Mouse (Mus musculus) C2C12 (cell line): ENCODE data around the gene A730071L15Rik. TPM values are rescaled to one million over a fixed set of nuclear protein-coding genes. Genes with fewer than 3 reads are reported as not detected.

Experiments used
- H3K27me3 ChIP-seq: one replicate; pipeline ENCODE4 v1.6.1; 2011; ENCODE audit not compliant: control insufficient read depth, insufficient read depth, insufficient read length
- H3K36me3 ChIP-seq: one replicate; pipeline ENCODE4 v1.6.1; 2011; ENCODE audit not compliant: control insufficient read depth, insufficient read depth
- H3K4me3 ChIP-seq: one replicate; pipeline ENCODE4 v1.5.1; 2011; ENCODE audit warnings: mild to moderate bottlenecking, control low read depth; ENCODE audit not compliant: poor library complexity, insufficient read depth, severe bottlenecking
- H3K79me2 ChIP-seq: one replicate; pipeline ENCODE4 v1.6.1; 2011; ENCODE audit not compliant: control insufficient read depth, insufficient read depth
- H3K79me3 ChIP-seq: one replicate; pipeline ENCODE4 v1.6.1; 2011; ENCODE audit warnings: low read depth, control low read depth
- H3ac ChIP-seq: one replicate; pipeline ENCODE3; 2011; ENCODE audit warnings: low read depth; ENCODE audit not compliant: control insufficient read depth, insufficient read length
- CEBPB ChIP-seq: IDR thresholded peaks from one replicate; pipeline ENCODE4 v1.6.1; 2011; ENCODE audit warnings: low read depth, mild to moderate bottlenecking, control low read depth, moderate library complexity
- CTCF ChIP-seq: IDR thresholded peaks from one replicate; pipeline ENCODE4 v1.5.1; 2011; ENCODE audit not compliant: control insufficient read depth, insufficient read depth, insufficient read length
- FOSL1 ChIP-seq: IDR thresholded peaks from one replicate; pipeline ENCODE4 v1.8.0; 2011; ENCODE audit warnings: mild to moderate bottlenecking, low read length; ENCODE audit not compliant: poor library complexity, insufficient read depth, severe bottlenecking
- MAX ChIP-seq: IDR thresholded peaks from one replicate; pipeline ENCODE4 v1.6.1; 2011; ENCODE audit warnings: mild to moderate bottlenecking, control low read depth
- MYOD1 ChIP-seq: IDR thresholded peaks from one replicate; pipeline ENCODE4 v1.6.1; 2011; ENCODE audit warnings: low read depth; ENCODE audit not compliant: control insufficient read depth, insufficient read length
- MYOG ChIP-seq: IDR thresholded peaks from one replicate; pipeline ENCODE4 v1.6.1; 2011; ENCODE audit not compliant: control insufficient read depth, insufficient read length; ENCODE audit errors: extremely low read depth
- USF1 ChIP-seq: IDR thresholded peaks from one replicate; pipeline ENCODE4 v1.6.1; 2011; ENCODE audit warnings: low read depth, mild to moderate bottlenecking, control low read depth, moderate library complexity
- polyA plus RNA-seq: library from polyadenylated mRNA; unstranded; fragments of >200 nt; fragmentation: generic; extraction: Trizol; gene quantifications from one replicate; pipeline ENCODE4 v1.2.1, GENCODE M21; 2012; ENCODE audit warnings: missing spikeins

The A730071L15Rik gene
- polyA plus RNA-seq, 1 experiment, result 0.08 TPM

GRCm38 (mm10) chr11:6208158-6208557 is 8.3 kb downstream of the A730071L15Rik start:
- Histone ChIP-seq H3K79me2 (no peaks in the 10 kb centered on the region), H3K4me3 (no peak overlapping the region), H3K36me3 (no peaks in the 10 kb centered on the region), H3ac (no peak overlapping the region), H3K79me3 (no peaks in the 10 kb centered on the region), H3K27me3 (peaks cover 15% of the 10 kb centered on the region)
- TF ChIP-seq MYOG (no peak), CEBPB (no peak), FOSL1 (no peak)

GRCm38 (mm10) chr11:6216834-6217233 is 17.0 kb downstream of the A730071L15Rik start:
- H3K79me3 ChIP-seq, result no peaks in the 10 kb centered on the region
- no peak for TF ChIP-seq FOSL1
- no peak for TF ChIP-seq MYOD1
- no peak for TF ChIP-seq CTCF
- TF ChIP-seq MAX, result no peak
- TF ChIP-seq CEBPB, result no peak
- no peak for TF ChIP-seq MYOG
- TF ChIP-seq USF1, result no peak
- H3K36me3 ChIP-seq, result no peaks in the 10 kb centered on the region
- peaks cover 44% of the 10 kb centered on the region for H3K27me3 ChIP-seq
- H3ac ChIP-seq, result no peak overlapping the region
- H3K4me3 ChIP-seq, result no peak overlapping the region
- H3K79me2 ChIP-seq, result no peaks in the 10 kb centered on the region

- TF ChIP-seq MYOG, result no peak
- no peak for TF ChIP-seq USF1
- no peak for TF ChIP-seq MAX
- Histone ChIP-seq H3K79me3 (no peaks in the 10 kb centered on the region), H3K79me2 (no peaks in the 10 kb centered on the region), H3K27me3 (peaks cover 47% of the 10 kb centered on the region), H3K36me3 (no peaks in the 10 kb centered on the region), H3K4me3 (no peak overlapping the region), H3ac (no peak overlapping the region)
These were observed 18.5 kb downstream of the A730071L15Rik start for GRCm38 (mm10) chr11:6218189-6218896.

- Histone ChIP-seq H3K27me3 (peaks cover 43% of the 10 kb centered on the region), H3ac (no peak overlapping the region), H3K79me3 (no peaks in the 10 kb centered on the region), H3K36me3 (no peaks in the 10 kb centered on the region), H3K4me3 (no peak overlapping the region), H3K79me2 (no peaks in the 10 kb centered on the region)
- TF ChIP-seq FOSL1 (no peak), CTCF (no peak), MYOG (no peak), USF1 (no peak), CEBPB (no peak), MYOD1 (no peak), MAX (no peak)
These were observed 20.1 kb downstream of the A730071L15Rik start for GRCm38 (mm10) chr11:6219967-6220366.

- TF ChIP-seq MAX, result no peak
- TF ChIP-seq CTCF, result no peak
- no peak for TF ChIP-seq CEBPB
- TF ChIP-seq FOSL1, result no peak
- no peak for TF ChIP-seq MYOG
- no peak for TF ChIP-seq MYOD1
- no peak for TF ChIP-seq USF1
- Histone ChIP-seq H3ac (no peak overlapping the region), H3K79me3 (no peaks in the 10 kb centered on the region), H3K27me3 (peaks cover 49% of the 10 kb centered on the region), H3K79me2 (no peaks in the 10 kb centered on the region), H3K36me3 (no peaks in the 10 kb centered on the region), H3K4me3 (no peak overlapping the region)
These were observed 22.4 kb downstream of the A730071L15Rik start for GRCm38 (mm10) chr11:6222187-6222586.

GRCm38 (mm10) chr11:6224541-6225229 is 24.9 kb downstream of the A730071L15Rik start:
- TF ChIP-seq FOSL1 (no peak), CEBPB (no peak)
- Histone ChIP-seq H3K79me3 (no peaks in the 10 kb centered on the region), H3K36me3 (no peaks in the 10 kb centered on the region), H3K79me2 (no peaks in the 10 kb centered on the region), H3K27me3 (peaks cover 62% of the 10 kb centered on the region), H3ac (no peak overlapping the region), H3K4me3 (no peak overlapping the region)
